Mouse (Mus musculus): ENCODE results near the gene Ccdc15. TPM values are rescaled to one million over a fixed set of nuclear protein-coding genes. Genes with fewer than 3 reads are reported as not detected.

Gene Ccdc15
- polyA plus RNA-seq, 1 experiment from 2014 or later: 4.8 TPM

DNA sequence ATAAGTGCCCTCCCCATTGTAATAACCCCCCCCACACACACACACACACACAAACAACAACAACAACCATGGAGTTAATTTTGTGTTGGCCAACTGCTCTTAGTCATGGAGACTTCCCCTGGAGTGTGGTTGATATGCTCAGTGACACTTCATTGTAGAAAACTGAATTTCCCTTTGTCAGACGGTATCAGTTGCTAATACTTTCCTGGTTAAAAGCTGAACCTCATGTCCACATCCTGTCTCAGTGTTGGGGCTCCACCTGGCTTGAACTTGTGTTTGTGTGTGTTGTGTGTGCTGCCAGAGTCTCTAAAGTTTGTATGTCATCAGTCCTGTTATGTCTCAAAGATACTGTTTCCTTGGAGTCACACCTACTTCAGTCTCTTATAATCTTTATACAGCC, 6.3 kb upstream of the Ccdc15 start:
- TF ChIP-seq CTCF (IDR thresholded peaks at IDR 0.05; ENCODE audit: low read depth): no peak
- DNase-seq (ENCODE audit: low spot score): no peak
- no peak overlapping the region for H3K27ac ChIP-seq

DNA sequence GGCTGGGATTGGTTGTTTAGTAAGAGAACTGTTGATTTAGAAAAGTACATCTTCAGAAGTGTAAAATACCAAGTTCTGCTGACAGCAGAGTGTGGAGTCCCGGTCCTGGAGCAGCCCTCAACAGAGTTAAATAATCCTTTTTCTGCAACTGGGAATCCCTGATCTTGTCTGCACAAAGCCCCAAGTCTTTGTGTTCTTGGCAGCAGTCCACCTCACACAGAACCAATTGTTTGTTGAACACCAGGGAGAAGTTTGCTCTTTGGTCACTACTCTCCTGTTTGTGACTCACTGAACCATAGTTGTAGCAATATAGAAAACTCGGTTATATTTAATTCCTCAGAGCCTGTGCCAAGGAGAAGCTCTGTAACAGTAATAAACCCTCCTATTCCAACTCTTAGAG, 3.0 kb upstream of the Ccdc15 start:
- no peak for TF ChIP-seq CTCF (IDR thresholded peaks at IDR 0.05; ENCODE audit: low read depth)
- H3K27ac ChIP-seq: no peak overlapping the region
- WGBS: 59% methylated on average over 2 of the region's 2 CpGs
- H3K9me3 ChIP-seq (replicated peaks; ENCODE audit: low read length): no peaks in the 10 kb centered on the region
- DNase-seq (ENCODE audit: low spot score) (no peak), ATAC-seq (replicated peaks; ENCODE audit: low FRiP score, low read depth) (no peak)
- H3K9ac ChIP-seq (ENCODE audit: low read depth, low read length): no peak overlapping the region
- no peaks in the 10 kb centered on the region for H3K36me3 ChIP-seq (ENCODE audit: insufficient read depth, low read length)
- H3K4me2 ChIP-seq (ENCODE audit: low read length): no peak overlapping the region
- H3K27me3 ChIP-seq (ENCODE audit: insufficient read depth, low read length): no peaks in the 10 kb centered on the region
- no peaks in the 10 kb centered on the region for H3K4me1 ChIP-seq (replicated peaks; ENCODE audit: insufficient read depth, low read length)
- H3K4me3 ChIP-seq (replicated peaks; ENCODE audit: low read depth, low read length): no peak overlapping the region

More for the DNA sequence above, 6.3 kb upstream of the Ccdc15 start:
- ATAC-seq (replicated peaks; ENCODE audit: low FRiP score, low read depth): no peak
- no peaks in the 10 kb centered on the region for H3K9me3 ChIP-seq (replicated peaks; ENCODE audit: low read length)
- 55% methylated on average over 1 of the region's 1 CpGs for WGBS
- no peaks in the 10 kb centered on the region for H3K27me3 ChIP-seq (ENCODE audit: insufficient read depth, low read length)
- no peak overlapping the region for H3K4me3 ChIP-seq (replicated peaks; ENCODE audit: low read depth, low read length)
- H3K9ac ChIP-seq (ENCODE audit: low read depth, low read length): no peak overlapping the region
- 0 out of 2 replicates have a peak, but pooled peaks cover 3% of the 10 kb centered on the region for H3K4me1 ChIP-seq (replicated peaks; ENCODE audit: insufficient read depth, low read length)
- H3K4me2 ChIP-seq (ENCODE audit: low read length): no peak overlapping the region
- H3K36me3 ChIP-seq (ENCODE audit: insufficient read depth, low read length): no peaks in the 10 kb centered on the region

DNA sequence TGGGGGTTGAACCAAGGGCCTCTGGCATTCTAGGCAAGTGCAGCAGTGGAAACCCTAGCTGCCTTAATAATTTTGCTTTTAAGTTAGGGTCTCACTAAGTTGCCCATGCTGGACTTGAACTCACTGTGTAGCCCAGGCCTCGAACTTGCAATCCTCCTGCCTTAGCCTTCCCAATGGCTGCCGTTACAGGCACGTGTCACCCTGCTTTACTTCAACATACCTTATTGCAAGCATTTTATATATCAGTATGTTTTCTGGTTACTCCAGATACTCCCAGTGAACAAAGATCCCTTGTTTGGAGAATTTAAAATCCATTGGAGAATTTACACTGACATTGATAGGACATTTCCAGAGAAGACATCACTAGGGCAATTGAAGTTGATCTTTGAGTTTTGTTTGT, 818 bp upstream of the Ccdc15 start:
- Histone ChIP-seq H3K27ac (no peak overlapping the region; the same call in 1 of the 2 replicates), H3K4me1 (replicated peaks; ENCODE audit: insufficient read depth, low read length) (no peaks in the 10 kb centered on the region), H3K9ac (ENCODE audit: low read depth, low read length) (peak overlapping the region; percentile 74; the same call in 1 of the 2 replicates), H3K4me3 (replicated peaks; ENCODE audit: low read depth, low read length) (peak overlapping the region; percentile 68), H3K36me3 (ENCODE audit: insufficient read depth, low read length) (no peaks in the 10 kb centered on the region), H3K27me3 (ENCODE audit: insufficient read depth, low read length) (no peaks in the 10 kb centered on the region), H3K4me2 (ENCODE audit: low read length) (peak overlapping the region; percentile 87), H3K9me3 (replicated peaks; ENCODE audit: low read length) (no peaks in the 10 kb centered on the region)
- DNase-seq (ENCODE audit: low spot score) (no peak), ATAC-seq (replicated peaks; ENCODE audit: low FRiP score, low read depth) (no peak)
- no peak for TF ChIP-seq CTCF (IDR thresholded peaks at IDR 0.05; ENCODE audit: low read depth)
- WGBS: 95% methylated on average over 3 of the region's 3 CpGs

DNA sequence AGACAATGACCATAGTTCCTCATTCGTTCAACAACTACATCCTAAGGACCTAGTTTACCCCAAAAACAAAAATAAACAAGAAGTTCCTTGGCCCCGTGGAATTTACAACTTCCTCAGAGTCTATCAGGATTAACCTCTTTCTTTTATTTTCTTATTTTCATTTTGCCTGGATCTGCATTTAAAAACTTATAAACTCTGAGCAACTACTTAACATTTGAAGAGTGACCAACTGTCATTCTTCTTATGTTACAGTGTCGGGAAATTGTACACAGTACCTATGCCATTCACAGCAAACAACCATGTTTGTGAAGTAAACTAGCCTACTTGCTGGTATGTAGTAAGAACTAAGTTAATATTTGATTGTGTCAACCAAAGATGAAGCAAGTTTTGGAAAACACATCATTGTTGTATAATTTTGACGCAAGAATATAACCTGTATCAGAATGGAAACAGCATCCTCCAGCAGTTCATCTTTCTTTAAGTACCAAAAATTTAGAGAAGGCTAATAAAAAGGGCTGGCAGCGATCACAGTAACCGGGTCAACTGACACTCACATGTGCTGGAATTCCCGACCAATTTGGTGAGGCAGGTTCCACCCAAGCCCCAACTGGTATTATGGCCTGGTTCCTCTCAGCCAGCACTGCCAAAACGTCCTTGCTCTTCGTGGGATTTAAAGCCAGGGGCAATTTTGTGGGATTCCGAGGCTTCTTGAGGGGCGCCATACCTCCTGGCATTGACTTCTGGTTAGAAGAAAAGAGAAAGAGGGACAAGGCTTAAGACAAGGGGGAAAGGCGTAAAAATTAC, 846 bp downstream of the Ccdc15 start:
- no peak for TF ChIP-seq CTCF (IDR thresholded peaks at IDR 0.05; ENCODE audit: low read depth)
- Histone ChIP-seq H3K4me1 (replicated peaks; ENCODE audit: insufficient read depth, low read length) (no peaks in the 10 kb centered on the region), H3K27ac (peak overlapping the region; percentile 83), H3K9ac (ENCODE audit: low read depth, low read length) (peak overlapping the region; percentile 74), H3K9me3 (replicated peaks; ENCODE audit: low read length) (no peaks in the 10 kb centered on the region), H3K27me3 (ENCODE audit: insufficient read depth, low read length) (no peaks in the 10 kb centered on the region), H3K36me3 (ENCODE audit: insufficient read depth, low read length) (no peaks in the 10 kb centered on the region), H3K4me2 (ENCODE audit: low read length) (peak overlapping the region; percentile 87), H3K4me3 (replicated peaks; ENCODE audit: low read depth, low read length) (peak overlapping the region; percentile 68)
- DNase-seq (ENCODE audit: low spot score): no peak
- WGBS: 19% methylated on average over 12 of the region's 12 CpGs
- no peak for ATAC-seq (replicated peaks; ENCODE audit: low FRiP score, low read depth)

DNA sequence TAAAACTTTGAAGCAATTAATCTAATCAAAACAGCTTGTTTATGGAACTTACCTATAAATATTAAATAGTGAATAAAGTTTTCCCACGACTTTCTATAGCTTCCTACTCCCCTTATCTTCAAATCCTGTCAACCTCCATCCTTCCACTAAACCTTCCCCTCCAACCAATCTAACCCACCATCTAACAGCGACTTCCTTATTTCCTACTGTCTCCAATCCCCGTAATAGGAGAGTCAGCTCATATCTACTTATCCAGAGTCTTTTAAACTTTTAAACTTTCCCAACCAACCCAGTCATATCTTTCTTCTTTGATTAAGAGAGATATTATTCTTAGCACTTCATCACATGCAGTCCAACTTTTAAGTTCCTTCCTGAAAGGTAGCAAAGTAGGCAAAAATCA, 2.8 kb downstream of the Ccdc15 start:
- Histone ChIP-seq H3K4me3 (replicated peaks; ENCODE audit: low read depth, low read length) (no peak overlapping the region), H3K9ac (ENCODE audit: low read depth, low read length) (no peak overlapping the region), H3K4me1 (replicated peaks; ENCODE audit: insufficient read depth, low read length) (no peaks in the 10 kb centered on the region), H3K27me3 (ENCODE audit: insufficient read depth, low read length) (no peaks in the 10 kb centered on the region), H3K4me2 (ENCODE audit: low read length) (no peak overlapping the region), H3K27ac (no peak overlapping the region), H3K9me3 (replicated peaks; ENCODE audit: low read length) (no peaks in the 10 kb centered on the region), H3K36me3 (ENCODE audit: insufficient read depth, low read length) (no peaks in the 10 kb centered on the region)
- TF ChIP-seq CTCF (IDR thresholded peaks at IDR 0.05; ENCODE audit: low read depth): no peak
- DNase-seq (ENCODE audit: low spot score) (no peak), ATAC-seq (replicated peaks; ENCODE audit: low FRiP score, low read depth) (no peak)
- WGBS: 79% methylated on average over 3 of the region's 3 CpGs

DNA sequence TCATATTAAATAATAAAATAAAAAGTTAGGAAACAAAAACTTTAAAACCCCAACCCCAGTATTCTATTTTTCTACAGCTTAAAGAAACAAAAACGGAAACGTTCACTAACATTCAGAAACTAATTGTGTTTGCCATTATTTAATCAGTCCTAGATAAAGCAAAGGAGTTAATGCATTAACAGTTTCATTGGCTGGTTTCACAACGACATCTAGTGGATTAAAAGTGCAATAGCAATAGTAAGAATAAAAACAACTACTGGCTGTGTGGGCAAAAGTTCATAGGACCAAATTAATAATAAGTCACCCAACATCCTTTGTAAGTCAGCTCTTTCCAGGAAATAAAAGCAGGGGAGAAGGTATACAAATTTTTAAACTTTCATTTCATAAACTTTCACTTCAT, 18.8 kb downstream of the Ccdc15 start:
- no peak overlapping the region for H3K4me2 ChIP-seq (ENCODE audit: low read length)
- peak; percentile 67 for DNase-seq (ENCODE audit: low spot score)
- no peak overlapping the region for H3K27ac ChIP-seq
- no peak overlapping the region for H3K4me3 ChIP-seq (replicated peaks; ENCODE audit: low read depth, low read length)
- no peak overlapping the region for H3K9ac ChIP-seq (ENCODE audit: low read depth, low read length)
- whole genome bisulfite sequencing: 41% methylated on average over 3 of the region's 3 CpGs
- H3K4me1 ChIP-seq (replicated peaks; ENCODE audit: insufficient read depth, low read length): no peaks in the 10 kb centered on the region
- peak; percentile 82 for TF ChIP-seq CTCF (IDR thresholded peaks at IDR 0.05; ENCODE audit: low read depth)
- no peak for ATAC-seq (replicated peaks; ENCODE audit: low FRiP score, low read depth)
- no peaks in the 10 kb centered on the region for H3K36me3 ChIP-seq (ENCODE audit: insufficient read depth, low read length)
- H3K27me3 ChIP-seq (ENCODE audit: insufficient read depth, low read length): no peaks in the 10 kb centered on the region
- no peaks in the 10 kb centered on the region for H3K9me3 ChIP-seq (replicated peaks; ENCODE audit: low read length)
